Mouse (Mus musculus): Measurements from ENCODE around the gene Hexa.
A peak's percentile ranks its signal among the peaks of the same experiment; 100 is the strongest.

Hexa gene

GRCm38 (mm10) chr9:59539441-59540137 is at the start of gene Hexa, which contains the start of gene Tmem202:
TSS of gene Hexa (plus strand) at chr9:59539540.
TSS of gene Tmem202 (minus strand) at chr9:59539847.
- peak; percentile 75 to 82 for DNase-seq

- DNase-seq = no peak
Measured at GRCm38 (mm10) chr9:59508146-59508545, 31.2 kb upstream of the Hexa start.

GRCm38 (mm10) chr9:59512381-59512780 is 27.0 kb upstream of the Hexa start:
- no peak for DNase-seq

GRCm38 (mm10) chr9:59515069-59515468 is 24.3 kb upstream of the Hexa start:
- no peak for DNase-seq

- no peak for DNase-seq
Measured at GRCm38 (mm10) chr9:59517127-59517526, 22.2 kb upstream of the Hexa start.

- peak; percentile 48 to 61 for DNase-seq
Measured at GRCm38 (mm10) chr9:59518976-59519375, 20.4 kb upstream of the Hexa start.

GRCm38 (mm10) chr9:59519396-59519795 is 19.9 kb upstream of the Hexa start:
- no peak for DNase-seq

- DNase-seq = no peak
Measured at GRCm38 (mm10) chr9:59522906-59523305, 16.4 kb upstream of the Hexa start.

- DNase-seq = no peak
Measured at GRCm38 (mm10) chr9:59526727-59527126, 12.6 kb upstream of the Hexa start.

- DNase-seq = no peak
Measured at GRCm38 (mm10) chr9:59527580-59527979, 11.8 kb upstream of the Hexa start.

- DNase-seq = no peak
Measured at GRCm38 (mm10) chr9:59528274-59528673, 11.1 kb upstream of the Hexa start.

GRCm38 (mm10) chr9:59531645-59532044 is 7.7 kb upstream of the Hexa start:
- no peak for DNase-seq

- no peak for DNase-seq
Measured at GRCm38 (mm10) chr9:59533422-59533821, 5.9 kb upstream of the Hexa start.

- peak; percentile 75 to 78 for DNase-seq
Measured at GRCm38 (mm10) chr9:59533889-59534288, 5.5 kb upstream of the Hexa start.

- no peak for DNase-seq
Measured at GRCm38 (mm10) chr9:59537651-59538050, 1.7 kb upstream of the Hexa start.

GRCm38 (mm10) chr9:59541617-59542016 is 2.3 kb downstream of the Hexa start:
- DNase-seq = no peak

- no peak for DNase-seq
Measured at GRCm38 (mm10) chr9:59542766-59543324, 3.5 kb downstream of the Hexa start.

- DNase-seq = no peak
Measured at GRCm38 (mm10) chr9:59544739-59545138, 5.4 kb downstream of the Hexa start.

GRCm38 (mm10) chr9:59547869-59548268 is 8.5 kb downstream of the Hexa start:
- no peak for DNase-seq

GRCm38 (mm10) chr9:59548961-59549487 is 9.7 kb downstream of the Hexa start:
- DNase-seq = no peak

- DNase-seq = no peak
Measured at GRCm38 (mm10) chr9:59550077-59550476, 10.7 kb downstream of the Hexa start.

GRCm38 (mm10) chr9:59551017-59551416 is 11.7 kb downstream of the Hexa start:
- DNase-seq = no peak

GRCm38 (mm10) chr9:59551620-59552031 is 12.3 kb downstream of the Hexa start:
- no peak for DNase-seq

GRCm38 (mm10) chr9:59552610-59553009 is 13.3 kb downstream of the Hexa start:
- DNase-seq = no peak

Data from cerebellum, postnatal 36 days (tissue).